Mouse (Mus musculus): ENCODE data around the gene Aasdh. TPM values are rescaled to one million over a fixed set of nuclear protein-coding genes. Genes with fewer than 3 reads are reported as not detected.
A peak's percentile ranks its signal among the peaks of the same experiment; 100 is the strongest.
"Not testable (repeated sequence)": the region's sequence is repeated elsewhere in the genome, so short reads cannot be mapped to it uniquely, and the experiment has no call there.

Aasdh gene
- polyA plus RNA-seq, 1 experiment: 4.4 TPM

- Histone ChIP-seq H3K4me1 (ENCODE audit: control insufficient read depth, insufficient read depth, insufficient read length, low read length) (peaks cover 3% of the 10 kb centered on the region), H3K27ac (replicated peaks; ENCODE audit: low read depth, low read length) (no peak overlapping the region), H3K4me3 (ENCODE audit: insufficient read depth, low read depth, low read length) (no peak overlapping the region)
Measured at GRCm38 (mm10) chr5:76929180-76929877, 24.0 kb upstream of the Aasdh start.

GRCm38 (mm10) chr5:76928124-76928832 lies 23.0 kb upstream of the Aasdh start:
- Histone ChIP-seq H3K27ac (replicated peaks; ENCODE audit: low read depth, low read length) (peak overlapping the region; percentile 56; the same call in 1 of the 2 replicates), H3K4me1 (ENCODE audit: control insufficient read depth, insufficient read depth, insufficient read length, low read length) (peaks cover 3% of the 10 kb centered on the region), H3K4me3 (ENCODE audit: insufficient read depth, low read depth, low read length) (peak overlapping the region; percentile 41)

- peaks cover 3% of the 10 kb centered on the region; the same call in 1 of the 2 replicates for H3K4me1 ChIP-seq (ENCODE audit: control insufficient read depth, insufficient read depth, insufficient read length, low read length)
- no peak overlapping the region for H3K27ac ChIP-seq (replicated peaks; ENCODE audit: low read depth, low read length)
- no peak overlapping the region for H3K4me3 ChIP-seq (ENCODE audit: insufficient read depth, low read depth, low read length)
Measured at GRCm38 (mm10) chr5:76924296-76924695, 19.0 kb upstream of the Aasdh start.

GRCm38 (mm10) chr5:76923428-76923827 lies 18.1 kb upstream of the Aasdh start:
- Histone ChIP-seq H3K27ac (replicated peaks; ENCODE audit: low read depth, low read length) (no peak overlapping the region), H3K4me3 (ENCODE audit: insufficient read depth, low read depth, low read length) (no peak overlapping the region), H3K4me1 (ENCODE audit: control insufficient read depth, insufficient read depth, insufficient read length, low read length) (no peaks in the 10 kb centered on the region)

GRCm38 (mm10) chr5:76922833-76923232 lies 17.5 kb upstream of the Aasdh start:
- H3K4me1 ChIP-seq (ENCODE audit: control insufficient read depth, insufficient read depth, insufficient read length, low read length): no peaks in the 10 kb centered on the region
- no peak overlapping the region for H3K27ac ChIP-seq (replicated peaks; ENCODE audit: low read depth, low read length)
- no peak overlapping the region for H3K4me3 ChIP-seq (ENCODE audit: insufficient read depth, low read depth, low read length)

GRCm38 (mm10) chr5:76912522-76912921 lies 7.2 kb upstream of the Aasdh start:
- H3K27ac ChIP-seq (replicated peaks; ENCODE audit: low read depth, low read length); H3K4me3 ChIP-seq (ENCODE audit: insufficient read depth, low read depth, low read length); H3K4me1 ChIP-seq (ENCODE audit: control insufficient read depth, insufficient read depth, insufficient read length, low read length): not testable (repeated sequence)

- H3K4me3 ChIP-seq (ENCODE audit: insufficient read depth, low read depth, low read length): no peak overlapping the region
- no peak overlapping the region for H3K27ac ChIP-seq (replicated peaks; ENCODE audit: low read depth, low read length)
- H3K4me1 ChIP-seq (ENCODE audit: control insufficient read depth, insufficient read depth, insufficient read length, low read length): no peaks in the 10 kb centered on the region
Measured at GRCm38 (mm10) chr5:76910807-76911206, 5.5 kb upstream of the Aasdh start.

GRCm38 (mm10) chr5:76906155-76906499 lies 813 bp upstream of the Aasdh start:
- Histone ChIP-seq H3K4me3 (ENCODE audit: insufficient read depth, low read depth, low read length) (peak overlapping the region; percentile 82), H3K27ac (replicated peaks; ENCODE audit: low read depth, low read length) (peak overlapping the region; percentile 81), H3K4me1 (ENCODE audit: control insufficient read depth, insufficient read depth, insufficient read length, low read length) (no peaks in the 10 kb centered on the region)

GRCm38 (mm10) chr5:76904713-76905404 lies 455 bp downstream of the Aasdh start:
- H3K4me3 ChIP-seq (ENCODE audit: insufficient read depth, low read depth, low read length): peak overlapping the region; percentile 82
- H3K27ac ChIP-seq (replicated peaks; ENCODE audit: low read depth, low read length): peak overlapping the region; percentile 53; the same call in 1 of the 2 replicates
- no peaks in the 10 kb centered on the region for H3K4me1 ChIP-seq (ENCODE audit: control insufficient read depth, insufficient read depth, insufficient read length, low read length)

- Histone ChIP-seq H3K4me1 (ENCODE audit: control insufficient read depth, insufficient read depth, insufficient read length, low read length) (no peaks in the 10 kb centered on the region), H3K27ac (replicated peaks; ENCODE audit: low read depth, low read length) (no peak overlapping the region), H3K4me3 (ENCODE audit: insufficient read depth, low read depth, low read length) (no peak overlapping the region)
Measured at GRCm38 (mm10) chr5:76902131-76902530, 3.2 kb downstream of the Aasdh start.

- H3K27ac ChIP-seq (replicated peaks; ENCODE audit: low read depth, low read length): no peak overlapping the region
Measured at GRCm38 (mm10) chr5:76893084-76893483, 12.2 kb downstream of the Aasdh start.

GRCm38 (mm10) chr5:76892608-76893007 lies 12.7 kb downstream of the Aasdh start:
- Histone ChIP-seq H3K4me3 (ENCODE audit: insufficient read depth, low read depth, low read length) (no peak overlapping the region), H3K27ac (replicated peaks; ENCODE audit: low read depth, low read length) (no peak overlapping the region), H3K4me1 (ENCODE audit: control insufficient read depth, insufficient read depth, insufficient read length, low read length) (no peaks in the 10 kb centered on the region)

More at GRCm38 (mm10) chr5:76893084-76893483, 12.2 kb downstream of the Aasdh start:
- H3K4me3 ChIP-seq (ENCODE audit: insufficient read depth, low read depth, low read length): no peak overlapping the region
- no peaks in the 10 kb centered on the region for H3K4me1 ChIP-seq (ENCODE audit: control insufficient read depth, insufficient read depth, insufficient read length, low read length)

- Histone ChIP-seq H3K4me3 (ENCODE audit: insufficient read depth, low read depth, low read length) (no peak overlapping the region), H3K27ac (replicated peaks; ENCODE audit: low read depth, low read length) (no peak overlapping the region), H3K4me1 (ENCODE audit: control insufficient read depth, insufficient read depth, insufficient read length, low read length) (no peaks in the 10 kb centered on the region)
Measured at GRCm38 (mm10) chr5:76887011-76887410, 18.3 kb downstream of the Aasdh start.

- H3K27ac ChIP-seq (replicated peaks; ENCODE audit: low read depth, low read length): no peak overlapping the region
- H3K4me3 ChIP-seq (ENCODE audit: insufficient read depth, low read depth, low read length): no peak overlapping the region
- no peaks in the 10 kb centered on the region for H3K4me1 ChIP-seq (ENCODE audit: control insufficient read depth, insufficient read depth, insufficient read length, low read length)
Measured at GRCm38 (mm10) chr5:76884107-76884506, 21.2 kb downstream of the Aasdh start.

- H3K4me3 ChIP-seq (ENCODE audit: insufficient read depth, low read depth, low read length): no peak overlapping the region
- H3K27ac ChIP-seq (replicated peaks; ENCODE audit: low read depth, low read length): no peak overlapping the region
- H3K4me1 ChIP-seq (ENCODE audit: control insufficient read depth, insufficient read depth, insufficient read length, low read length): no peaks in the 10 kb centered on the region
Measured at GRCm38 (mm10) chr5:76876106-76876758, 29.1 kb downstream of the Aasdh start.

Measured in brown adipose tissue, adult 24 weeks (tissue).